Mouse (Mus musculus): ENCODE data around the gene Lta.

Gene Lta

GRCm38 (mm10) chr17:35241305-35242014 is 36.3 kb upstream of the Lta start, which contains the start of gene Ddx39b:
TSS of gene Ddx39b (plus strand) at chr17:35241746.
- in situ Hi-C loops (cut with MboI; ENCODE audit: low pct_unique_long_range_greater_than_20kb in 1 of 2, low sequenced_read_pairs in 2 of 2, unreplicated experiment in 1 of 2), result no loop called here

- in situ Hi-C loops (cut with MboI; ENCODE audit: low pct_unique_long_range_greater_than_20kb in 1 of 2, low sequenced_read_pairs in 2 of 2, unreplicated experiment in 1 of 2), result no loop called here
Observed at GRCm38 (mm10) chr17:35240384-35241304, 35.5 kb upstream of the Lta start.

GRCm38 (mm10) chr17:35239700-35240099 is 34.5 kb upstream of the Lta start:
- in situ Hi-C loops (cut with MboI; ENCODE audit: low pct_unique_long_range_greater_than_20kb in 1 of 2, low sequenced_read_pairs in 2 of 2, unreplicated experiment in 1 of 2), result no loop called here

GRCm38 (mm10) chr17:35237504-35237903 is 32.4 kb upstream of the Lta start:
- in situ Hi-C loops (cut with MboI; ENCODE audit: low pct_unique_long_range_greater_than_20kb in 1 of 2, low sequenced_read_pairs in 2 of 2, unreplicated experiment in 1 of 2), result no loop called here

GRCm38 (mm10) chr17:35236996-35237395 is 31.8 kb upstream of the Lta start:
- in situ Hi-C loops (cut with MboI; ENCODE audit: low pct_unique_long_range_greater_than_20kb in 1 of 2, low sequenced_read_pairs in 2 of 2, unreplicated experiment in 1 of 2), result no loop called here

GRCm38 (mm10) chr17:35236390-35236746 is 31.2 kb upstream of the Lta start:
- in situ Hi-C loops (cut with MboI; ENCODE audit: low pct_unique_long_range_greater_than_20kb in 1 of 2, low sequenced_read_pairs in 2 of 2, unreplicated experiment in 1 of 2), result no loop called here

- in situ Hi-C loops (cut with MboI; ENCODE audit: low pct_unique_long_range_greater_than_20kb in 1 of 2, low sequenced_read_pairs in 2 of 2, unreplicated experiment in 1 of 2), result no loop called here
Observed at GRCm38 (mm10) chr17:35235614-35236389, 30.7 kb upstream of the Lta start, which contains the start of gene Nfkbil1. TSS of gene Nfkbil1 (minus strand) at chr17:35235792.

- in situ Hi-C loops (cut with MboI; ENCODE audit: low pct_unique_long_range_greater_than_20kb in 1 of 2, low sequenced_read_pairs in 2 of 2, unreplicated experiment in 1 of 2), result loop anchor here (5.0 kb wide), 2 partner anchors 58 to 68 kb away; partner anchors contain the start of gene Aif1 (in 1 of the 2)
Observed at GRCm38 (mm10) chr17:35234903-35235302, 29.8 kb upstream of the Lta start.

- in situ Hi-C loops (cut with MboI; ENCODE audit: low pct_unique_long_range_greater_than_20kb in 1 of 2, low sequenced_read_pairs in 2 of 2, unreplicated experiment in 1 of 2), result loop anchor here (5.0 kb wide), 2 partner anchors 57 to 67 kb away; partner anchors contain the start of gene Aif1 (in 1 of the 2)
Observed at GRCm38 (mm10) chr17:35234090-35234489, 28.9 kb upstream of the Lta start.

- in situ Hi-C loops (cut with MboI; ENCODE audit: low pct_unique_long_range_greater_than_20kb in 1 of 2, low sequenced_read_pairs in 2 of 2, unreplicated experiment in 1 of 2), result loop anchor here (5.0 kb wide), 2 partner anchors 56 to 66 kb away; partner anchors contain the start of gene Aif1 (in 1 of the 2)
Observed at GRCm38 (mm10) chr17:35233114-35233980, 28.2 kb upstream of the Lta start, which contains the start of gene Atp6v1g2. TSS of gene Atp6v1g2 (plus strand) at chr17:35233660.

GRCm38 (mm10) chr17:35232659-35233058 is 27.5 kb upstream of the Lta start:
- in situ Hi-C loops (cut with MboI; ENCODE audit: low pct_unique_long_range_greater_than_20kb in 1 of 2, low sequenced_read_pairs in 2 of 2, unreplicated experiment in 1 of 2), result loop anchor here (5.0 kb wide), 2 partner anchors 55 to 65 kb away; partner anchors contain the start of gene Aif1 (in 1 of the 2)

GRCm38 (mm10) chr17:35232043-35232442 is 26.9 kb upstream of the Lta start:
- in situ Hi-C loops (cut with MboI; ENCODE audit: low pct_unique_long_range_greater_than_20kb in 1 of 2, low sequenced_read_pairs in 2 of 2, unreplicated experiment in 1 of 2), result loop anchor here (5.0 kb wide), 2 partner anchors 55 to 65 kb away; partner anchors contain the start of gene Aif1 (in 1 of the 2)

GRCm38 (mm10) chr17:35231022-35231421 is 25.9 kb upstream of the Lta start:
- in situ Hi-C loops (cut with MboI; ENCODE audit: low pct_unique_long_range_greater_than_20kb in 1 of 2, low sequenced_read_pairs in 2 of 2, unreplicated experiment in 1 of 2), result loop anchor here (5.0 kb wide), 2 partner anchors 54 to 64 kb away; partner anchors contain the start of gene Aif1 (in 1 of the 2)

GRCm38 (mm10) chr17:35226561-35227046 is 21.5 kb upstream of the Lta start:
- in situ Hi-C loops (cut with MboI; ENCODE audit: low pct_unique_long_range_greater_than_20kb in 1 of 2, low sequenced_read_pairs in 2 of 2, unreplicated experiment in 1 of 2), result no loop called here

GRCm38 (mm10) chr17:35225456-35225855 is 20.3 kb upstream of the Lta start:
- in situ Hi-C loops (cut with MboI; ENCODE audit: low pct_unique_long_range_greater_than_20kb in 1 of 2, low sequenced_read_pairs in 2 of 2, unreplicated experiment in 1 of 2), result no loop called here

- in situ Hi-C loops (cut with MboI; ENCODE audit: low pct_unique_long_range_greater_than_20kb in 1 of 2, low sequenced_read_pairs in 2 of 2, unreplicated experiment in 1 of 2), result no loop called here
Observed at GRCm38 (mm10) chr17:35224641-35225040, 19.5 kb upstream of the Lta start.

- in situ Hi-C loops (cut with MboI; ENCODE audit: low pct_unique_long_range_greater_than_20kb in 1 of 2, low sequenced_read_pairs in 2 of 2, unreplicated experiment in 1 of 2), result no loop called here
Observed at GRCm38 (mm10) chr17:35222299-35222698, 17.1 kb upstream of the Lta start.
